Mouse (Mus musculus) forebrain, embryonic 14.5 days (tissue): ENCODE data around the gene Spsb1. TPM values are rescaled to one million over a fixed set of nuclear protein-coding genes. Genes with fewer than 3 reads are reported as not detected.

Source experiments
- ATAC-seq: fragments of 200-750 bp; cut with Nextera tagmentation; 2 replicates; pipeline ENCODE4 v1.8.0; 2017; ENCODE audit warnings: mild to moderate bottlenecking, moderate library complexity
- DNase-seq: peaks from one replicate; pipeline ENCODE4 v3.0.0-alpha.2; 2015; ENCODE audit warnings: low spot score
- H3K27ac ChIP-seq: fragments of 300-500 bp; sonication (generic); 2 replicates; pipeline ENCODE4 v1.5.1; 2014; ENCODE audit warnings: low read depth, mild to moderate bottlenecking, control low read depth, low read length, moderate library complexity
- H3K27me3 ChIP-seq: fragments of 300-500 bp; sonication (generic); replicated peaks from 2 replicates; pipeline ENCODE4 v1.6.1; 2014; ENCODE audit warnings: low read length, control low read depth, mixed read lengths; ENCODE audit not compliant: control insufficient read depth, insufficient read depth
- H3K36me3 ChIP-seq: fragments of 300-500 bp; sonication (generic); 2 replicates; pipeline ENCODE4 v1.6.1; 2014; ENCODE audit warnings: low read length, control low read depth; ENCODE audit not compliant: control insufficient read depth, insufficient read depth
- H3K4me1 ChIP-seq: fragments of 300-500 bp; sonication (generic); 2 replicates; pipeline ENCODE4 v1.6.1; 2014; ENCODE audit warnings: antibody characterized with exemption, low read length, control low read depth; ENCODE audit not compliant: control insufficient read depth, insufficient read depth
- H3K4me2 ChIP-seq: fragments of 300-500 bp; sonication (generic); 2 replicates; pipeline ENCODE4 v1.6.1; 2014; ENCODE audit warnings: mild to moderate bottlenecking, control low read depth, low read length
- H3K4me3 ChIP-seq: fragments of 300-500 bp; sonication (generic); 2 replicates; pipeline ENCODE4 v1.5.1; 2014; ENCODE audit warnings: low read depth, low read length, control low read depth
- H3K9ac ChIP-seq: fragments of 300-500 bp; sonication (generic); 2 replicates; pipeline ENCODE4 v1.6.1; 2014; ENCODE audit warnings: mild to moderate bottlenecking, low read length, control low read depth, moderate library complexity
- H3K9me3 ChIP-seq: fragments of 300-500 bp; sonication (generic); replicated peaks from 2 replicates; pipeline ENCODE4 v1.6.1; 2016; ENCODE audit warnings: low read length, control low read depth, mixed read lengths; ENCODE audit not compliant: control insufficient read depth
- WGBS: fragments of 180-500 bp; shearing (Covaris S2); extraction: QIAGEN DNeasy Blood & Tissue Kit; methylation state at CpG from one replicate; pipeline ENCODE4 v1.1.7; 2014; 5-methylcytosine and 5-hydroxymethylcytosine counted together
- polyA plus RNA-seq: library from polyadenylated mRNA; unstranded; fragments of >200 nt; fragmentation: Nextera tagmentation; extraction: Ambion mirVana; gene quantifications from 2 replicates; pipeline ENCODE4 v1.2.1, GENCODE M21; 2014

Spsb1 gene
- polyA plus RNA-seq, 1 experiment from 2014 or later: 4.8 TPM

DNA sequence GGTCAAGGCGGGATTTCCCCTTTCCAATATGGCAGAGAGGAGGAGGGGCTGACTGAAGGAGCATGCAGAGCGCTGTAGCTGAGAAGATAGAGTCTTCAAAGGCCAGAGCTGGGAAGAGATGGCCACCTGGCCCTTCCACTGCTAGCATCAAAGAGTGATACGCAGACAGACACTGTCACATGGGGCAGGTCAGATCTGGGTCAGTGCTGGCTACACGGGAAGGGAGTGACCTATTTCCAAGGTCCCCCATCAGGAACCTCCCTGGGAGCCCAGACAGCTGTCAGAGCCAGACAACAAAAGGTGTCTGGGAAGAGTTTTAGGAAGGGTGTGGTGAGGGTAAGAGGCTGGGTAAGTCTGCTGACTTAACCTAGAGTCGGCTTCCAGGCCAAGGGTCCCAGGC is 17.9 kb downstream of the Spsb1 start:
- no peaks in the 10 kb centered on the region for H3K27me3 ChIP-seq
- 82% methylated on average over 5 of the region's 5 CpGs for WGBS
- no peaks in the 10 kb centered on the region for H3K9me3 ChIP-seq

DNA sequence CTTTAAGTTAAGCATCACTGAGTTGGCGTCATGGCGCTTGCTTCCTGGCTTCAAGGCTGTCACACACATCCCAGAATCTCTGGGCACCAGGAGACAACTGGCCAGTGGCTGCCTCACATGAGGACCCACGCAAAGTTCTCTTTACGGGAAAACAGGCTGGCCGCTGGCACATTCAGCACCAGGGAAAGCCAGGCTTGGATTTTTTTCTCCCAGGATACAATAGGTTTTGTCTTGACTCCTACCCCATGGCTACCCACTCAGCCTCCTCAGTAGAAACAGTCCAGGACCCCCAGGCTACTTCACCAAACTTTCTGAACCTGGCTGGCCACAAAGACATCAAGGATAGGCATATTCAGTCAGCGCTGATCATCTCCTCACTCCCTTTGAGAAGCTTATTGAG is 19.4 kb downstream of the Spsb1 start:
- H3K9me3 ChIP-seq: no peaks in the 10 kb centered on the region
- H3K9ac ChIP-seq: no peak overlapping the region
- no peaks in the 10 kb centered on the region for H3K27me3 ChIP-seq
- ATAC-seq (no peak), DNase-seq (no peak)
- 84% methylated on average over 6 of the region's 6 CpGs for WGBS
- no peak overlapping the region for H3K4me2 ChIP-seq
- H3K4me1 ChIP-seq: no peaks in the 10 kb centered on the region
- no peaks in the 10 kb centered on the region for H3K36me3 ChIP-seq
- H3K27ac ChIP-seq: no peak overlapping the region
- H3K4me3 ChIP-seq: no peak overlapping the region

More for the DNA sequence above, 17.9 kb downstream of the Spsb1 start:
- ATAC-seq (no peak), DNase-seq (no peak)
- H3K27ac ChIP-seq: no peak overlapping the region
- H3K4me1 ChIP-seq: no peaks in the 10 kb centered on the region
- H3K4me3 ChIP-seq: no peak overlapping the region
- no peaks in the 10 kb centered on the region for H3K36me3 ChIP-seq
- no peak overlapping the region for H3K9ac ChIP-seq
- H3K4me2 ChIP-seq: no peak overlapping the region

DNA sequence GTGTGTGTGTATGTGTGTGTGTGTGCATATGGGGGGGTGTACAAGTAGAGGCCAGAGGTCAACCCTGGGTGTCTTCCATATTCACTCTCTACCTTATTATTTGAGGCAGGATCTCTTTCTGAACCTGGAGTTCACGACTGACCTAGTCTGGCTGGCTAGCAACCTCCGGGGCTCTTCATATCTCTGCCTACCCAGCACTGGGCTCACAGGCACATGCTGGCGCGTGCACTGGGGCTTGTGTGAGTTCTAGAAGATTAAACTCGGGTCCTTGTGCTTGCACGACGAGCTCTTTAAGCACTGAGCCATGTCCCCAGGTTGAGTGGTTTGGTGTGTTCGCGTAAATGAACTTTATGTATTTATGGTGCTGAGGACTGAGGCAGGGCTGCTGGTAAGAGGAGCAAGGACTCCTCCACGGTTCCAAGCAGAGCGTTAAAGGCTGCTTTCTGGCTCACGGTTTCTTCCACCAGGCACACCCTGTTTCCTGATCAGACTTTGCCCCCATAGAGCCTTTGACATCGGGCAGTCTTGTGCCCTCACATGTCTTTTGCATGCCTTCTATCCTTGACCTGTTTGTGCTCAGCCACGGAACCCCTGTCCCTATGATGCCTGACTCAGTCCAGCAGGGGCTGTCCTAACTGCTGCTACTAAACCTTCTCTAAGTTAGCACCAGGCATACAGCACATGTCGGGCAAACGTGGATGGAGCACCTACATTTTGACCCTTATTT is 21.2 kb downstream of the Spsb1 start:
- no peak overlapping the region for H3K4me3 ChIP-seq
- no peak for DNase-seq
- no peak overlapping the region for H3K4me2 ChIP-seq
- no peak overlapping the region for H3K9ac ChIP-seq
- ATAC-seq: no peak
- no peaks in the 10 kb centered on the region for H3K36me3 ChIP-seq
- no peaks in the 10 kb centered on the region for H3K27me3 ChIP-seq
- H3K4me1 ChIP-seq: no peaks in the 10 kb centered on the region
- H3K9me3 ChIP-seq: no peaks in the 10 kb centered on the region
- no peak overlapping the region for H3K27ac ChIP-seq
- 91% methylated on average over 16 of the region's 16 CpGs for WGBS

DNA sequence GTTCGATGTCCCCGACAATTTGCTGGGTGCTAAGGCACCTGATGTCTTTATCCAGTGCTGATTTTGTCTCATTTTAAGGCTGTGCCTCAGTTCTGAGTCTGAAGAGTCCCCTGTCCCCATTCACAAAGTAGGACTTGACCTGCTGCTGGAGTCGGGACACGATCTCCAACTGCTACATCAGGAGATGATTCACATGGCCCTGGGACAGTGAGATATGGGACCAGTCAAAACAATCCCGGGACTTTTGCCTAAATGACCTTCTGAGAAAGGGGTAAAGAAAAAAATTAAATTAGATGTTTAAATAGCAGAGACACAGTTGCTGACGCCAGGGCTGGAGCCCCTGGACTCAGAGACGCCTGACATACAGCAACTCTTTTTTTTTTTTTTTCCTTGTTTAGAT is 21.8 kb downstream of the Spsb1 start:
- no peak overlapping the region for H3K4me2 ChIP-seq
- no peak for DNase-seq
- H3K9ac ChIP-seq: no peak overlapping the region
- H3K27me3 ChIP-seq: no peaks in the 10 kb centered on the region
- H3K36me3 ChIP-seq: no peaks in the 10 kb centered on the region
- H3K4me3 ChIP-seq: no peak overlapping the region
- ATAC-seq: no peak
- 91% methylated on average over 7 of the region's 7 CpGs for WGBS
- H3K27ac ChIP-seq: no peak overlapping the region
- H3K9me3 ChIP-seq: no peaks in the 10 kb centered on the region
- H3K4me1 ChIP-seq: no peaks in the 10 kb centered on the region

DNA sequence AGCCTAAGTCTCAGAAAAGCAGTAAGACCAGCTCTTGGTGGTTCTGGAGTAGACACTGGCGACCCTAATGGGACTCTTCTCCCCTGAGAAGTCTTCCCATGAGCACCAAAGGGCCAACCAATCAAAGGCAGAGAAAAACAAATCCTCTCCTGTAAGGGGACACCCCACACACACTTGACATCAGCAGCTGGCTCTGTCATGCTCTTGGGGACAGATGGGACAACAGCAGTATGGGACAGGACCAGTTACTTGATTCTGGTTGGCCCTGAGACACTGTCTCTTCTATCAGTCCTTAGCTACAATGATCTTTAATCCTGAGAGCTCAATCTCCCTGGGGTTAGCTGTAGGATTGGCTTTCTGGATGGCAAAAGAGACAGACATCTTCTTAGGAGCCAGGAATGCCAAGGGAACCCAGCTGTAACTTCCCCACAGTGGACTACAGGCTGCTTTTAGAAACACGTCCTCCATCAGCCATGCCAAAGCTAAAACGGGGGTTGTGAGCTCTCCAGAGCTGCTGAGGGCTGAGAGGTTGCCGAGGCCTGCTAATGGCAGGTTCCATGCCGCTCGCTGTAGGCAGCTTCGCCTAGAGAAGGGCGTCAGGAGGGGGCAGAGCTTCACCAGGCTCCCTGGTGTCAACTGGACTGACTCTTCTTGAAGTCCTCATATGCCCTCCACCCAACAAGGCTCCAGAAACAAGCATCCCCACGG is 22.6 kb downstream of the Spsb1 start:
- ATAC-seq (no peak), DNase-seq (no peak)
- H3K9ac ChIP-seq: no peak overlapping the region
- no peaks in the 10 kb centered on the region for H3K9me3 ChIP-seq
- no peak overlapping the region for H3K4me2 ChIP-seq
- H3K27ac ChIP-seq: no peak overlapping the region
- H3K27me3 ChIP-seq: no peaks in the 10 kb centered on the region
- WGBS: 85% methylated on average over 9 of the region's 9 CpGs
- H3K36me3 ChIP-seq: no peaks in the 10 kb centered on the region
- H3K4me1 ChIP-seq: no peaks in the 10 kb centered on the region
- H3K4me3 ChIP-seq: no peak overlapping the region

DNA sequence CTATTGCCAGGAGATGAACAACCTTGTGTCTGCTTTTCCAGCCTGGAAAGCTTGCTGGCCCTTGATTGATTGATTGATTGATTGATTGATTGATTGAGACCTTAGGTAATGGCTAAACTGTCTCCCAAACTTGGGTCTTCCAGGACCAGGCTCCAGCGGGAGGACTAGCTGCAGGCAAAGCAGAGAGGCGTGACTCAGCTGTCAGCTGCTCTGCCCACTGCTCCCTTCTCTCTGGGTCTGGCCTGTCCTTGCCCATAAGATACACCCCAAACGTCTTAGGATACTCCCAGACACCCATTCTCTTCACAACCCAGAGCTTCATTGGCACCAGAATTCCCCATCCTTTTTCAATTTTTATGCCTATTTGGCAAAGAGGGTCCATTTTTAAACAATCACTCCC is 24.1 kb downstream of the Spsb1 start:
- H3K4me2 ChIP-seq: no peak overlapping the region
- no peak for DNase-seq

DNA sequence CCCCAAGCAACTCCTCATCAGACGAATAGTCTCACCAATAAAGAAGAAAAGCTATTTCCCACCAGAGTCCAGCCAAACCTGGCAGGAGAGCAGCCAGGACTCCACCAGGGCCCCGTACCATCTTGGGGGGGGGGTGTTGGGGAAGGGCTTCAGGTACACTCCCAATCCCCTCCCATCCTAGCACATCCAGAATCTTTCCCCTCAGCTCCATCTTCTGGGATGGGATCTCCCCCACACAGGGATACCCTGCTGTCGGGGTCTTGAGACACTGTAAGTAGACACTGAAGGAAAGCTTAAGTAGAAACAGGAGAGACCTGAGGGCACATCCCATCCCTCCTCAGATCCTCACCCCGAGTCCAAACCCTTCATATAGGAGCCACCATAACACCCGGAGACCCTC is 31.8 kb downstream of the Spsb1 start:
- H3K4me1 ChIP-seq: 0 out of 2 replicates have a peak, but pooled peaks cover 4% of the 10 kb centered on the region
- DNase-seq (no peak), ATAC-seq (no peak)
- no peak overlapping the region for H3K4me3 ChIP-seq
- H3K27ac ChIP-seq: no peak overlapping the region
- no peaks in the 10 kb centered on the region for H3K36me3 ChIP-seq
- no peaks in the 10 kb centered on the region for H3K27me3 ChIP-seq
- no peaks in the 10 kb centered on the region for H3K9me3 ChIP-seq
- no peak overlapping the region for H3K9ac ChIP-seq
- H3K4me2 ChIP-seq: no peak overlapping the region
- 81% methylated on average over 4 of the region's 5 CpGs for WGBS

More for the DNA sequence above, 24.1 kb downstream of the Spsb1 start:
- Histone ChIP-seq H3K36me3 (no peaks in the 10 kb centered on the region), H3K9me3 (no peaks in the 10 kb centered on the region), H3K4me3 (no peak overlapping the region), H3K27me3 (no peaks in the 10 kb centered on the region), H3K4me1 (no peaks in the 10 kb centered on the region), H3K9ac (no peak overlapping the region), H3K27ac (no peak overlapping the region)
- ATAC-seq: no peak
- 65% methylated on average over 3 of the region's 3 CpGs for WGBS

DNA sequence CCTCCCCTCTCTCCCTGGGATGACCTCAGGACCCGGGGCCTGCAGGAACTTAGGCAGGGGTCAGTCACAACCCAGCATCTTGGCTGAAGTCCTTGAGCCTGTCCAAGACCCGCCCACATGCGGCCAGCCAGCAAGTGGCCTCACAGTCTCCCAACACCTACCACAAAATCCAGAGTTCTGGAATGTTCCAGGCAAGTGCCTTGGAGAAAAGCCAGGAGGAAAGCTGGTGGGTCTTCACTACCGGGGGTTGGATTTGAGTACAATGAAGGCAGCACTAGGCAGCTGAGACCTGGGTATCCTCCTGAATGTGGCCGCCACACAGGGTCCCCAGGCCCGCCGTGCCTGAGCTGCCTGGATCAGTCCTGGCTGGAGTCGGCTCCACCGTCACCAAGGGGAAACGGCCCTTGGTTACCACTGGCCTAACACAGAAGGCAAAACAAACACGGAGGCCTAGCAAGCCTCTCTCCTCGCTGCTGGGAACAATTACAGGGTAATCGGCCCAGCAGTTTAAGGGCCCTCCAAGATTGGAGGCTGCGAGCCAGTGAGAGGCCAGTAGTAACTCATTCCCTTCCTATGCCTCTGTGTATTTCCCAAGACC is 32.6 kb downstream of the Spsb1 start:
- no peaks in the 10 kb centered on the region for H3K9me3 ChIP-seq
- no peak for ATAC-seq
- peak; percentile 34 for DNase-seq
- no peak overlapping the region for H3K27ac ChIP-seq
- H3K9ac ChIP-seq: no peak overlapping the region
- 0 out of 2 replicates have a peak, but pooled peaks cover 4% of the 10 kb centered on the region for H3K4me1 ChIP-seq
- H3K4me2 ChIP-seq: no peak overlapping the region
- WGBS: 53% methylated on average over 14 of the region's 14 CpGs
- H3K27me3 ChIP-seq: no peaks in the 10 kb centered on the region
- H3K4me3 ChIP-seq: no peak overlapping the region
- no peaks in the 10 kb centered on the region for H3K36me3 ChIP-seq

DNA sequence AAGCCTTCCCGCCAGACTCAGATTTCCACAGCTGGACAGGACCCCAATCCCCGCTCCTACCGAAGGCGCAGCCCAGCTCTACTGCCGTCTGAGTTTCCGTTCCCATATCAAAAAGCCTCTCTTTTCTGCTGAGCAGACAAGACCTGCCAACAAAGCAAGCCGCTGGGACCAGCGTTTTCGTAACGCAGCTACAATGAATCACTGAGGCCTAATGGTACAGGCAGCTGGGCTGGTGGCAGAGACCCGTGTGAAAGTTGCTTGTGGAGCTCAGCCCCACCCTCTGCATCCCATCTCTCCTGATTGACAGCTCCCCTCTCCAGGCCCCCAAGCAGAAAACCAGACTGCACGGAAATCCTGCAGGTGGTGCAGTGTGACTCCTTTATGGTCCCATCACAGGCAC is 34.0 kb downstream of the Spsb1 start:
- no peak overlapping the region for H3K4me3 ChIP-seq
- H3K4me2 ChIP-seq: no peak overlapping the region
- no peaks in the 10 kb centered on the region for H3K27me3 ChIP-seq
- 30% methylated on average over 12 of the region's 12 CpGs for WGBS
- no peak overlapping the region for H3K9ac ChIP-seq
- H3K27ac ChIP-seq: no peak overlapping the region
- peak; percentile 40 for DNase-seq
- 0 out of 2 replicates have a peak, but pooled peaks cover 4% of the 10 kb centered on the region for H3K4me1 ChIP-seq
- H3K36me3 ChIP-seq: no peaks in the 10 kb centered on the region
- ATAC-seq: peak; percentile 23; the same call in 1 of the 2 replicates
- no peaks in the 10 kb centered on the region for H3K9me3 ChIP-seq
